Mouse (Mus musculus): ENCODE measurements around the gene Itih2. TPM values are rescaled to one million over a fixed set of nuclear protein-coding genes. Genes with fewer than 3 reads are reported as not detected.

Itih2 gene
- polyA plus RNA-seq, 2 experiments = 0.19 to 0.43 TPM

GRCm38 (mm10) chr2:10047758-10048436 is 83.3 kb downstream of the Itih2 start:
- Histone ChIP-seq H3K4me1 (ENCODE audit: control insufficient read depth, insufficient read depth, low read length) (peaks cover 6% of the 10 kb centered on the region), H3K9ac (ENCODE audit: low read depth, low read length, severe bottlenecking) (peak overlapping the region; percentile 83), H3K27ac (replicated peaks; ENCODE audit: low read depth, low read length) (peak overlapping the region; percentile 69), H3K36me3 (ENCODE audit: control insufficient read depth, insufficient read depth, low read length) (no peaks in the 10 kb centered on the region), H3K4me3 (replicated peaks; ENCODE audit: low read length) (peak overlapping the region; percentile 85), H3K9me3 (ENCODE audit: control insufficient read depth, low read length) (no peaks in the 10 kb centered on the region), H3K4me2 (replicated peaks; ENCODE audit: low read depth, low read length, severe bottlenecking) (peak overlapping the region; percentile 83), H3K27me3 (ENCODE audit: control insufficient read depth, insufficient read depth, low read length) (no peaks in the 10 kb centered on the region)
- DNase-seq (ENCODE audit: low spot score) (peak; percentile 14), ATAC-seq (ENCODE audit: low FRiP score, low read depth) (peak; percentile 54)
- under 1% methylated on average over 47 of the region's 47 CpGs for WGBS
- no peak for TF ChIP-seq POLR2A (IDR thresholded peaks at IDR 0.05; ENCODE audit: borderline replicate concordance, extremely low read depth, insufficient read depth, insufficient read length)

Other genes starting within 250 kb of the Itih2 start
- gene 9230102O04Rik, start 241.9 kb downstream of the Itih2 start, polyA plus RNA-seq (2012; rRNA removed) = not detected in 2 replicates
- not detected in 2 replicates for gene 9230102O04Rik, start 241.9 kb downstream of the Itih2 start, polyA plus RNA-seq (2014; fragmentation: Nextera tagmentation; extraction: Ambion mirVana)
- 6.4 and 6.9 TPM in 2 replicates for gene Gata3, start 241.4 kb downstream of the Itih2 start, polyA plus RNA-seq (2012; rRNA removed)
- 27.0 and 29.4 TPM in 2 replicates for gene Gata3, start 241.4 kb downstream of the Itih2 start, polyA plus RNA-seq (2014; fragmentation: Nextera tagmentation; extraction: Ambion mirVana)
- gene Taf3, start 82.8 kb downstream of the Itih2 start, polyA plus RNA-seq (2012; rRNA removed) = 8.4 and 9.2 TPM in 2 replicates
- gene Taf3, start 82.8 kb downstream of the Itih2 start, polyA plus RNA-seq (2014; fragmentation: Nextera tagmentation; extraction: Ambion mirVana) = 12.4 and 14.5 TPM in 2 replicates
- gene Atp5c1, start 50.9 kb downstream of the Itih2 start, polyA plus RNA-seq (2012; rRNA removed) = 320 and 334 TPM in 2 replicates
- gene Atp5c1, start 50.9 kb downstream of the Itih2 start, polyA plus RNA-seq (2014; fragmentation: Nextera tagmentation; extraction: Ambion mirVana) = 568 and 578 TPM in 2 replicates
- gene Kin, start 50.8 kb downstream of the Itih2 start, polyA plus RNA-seq (2012; rRNA removed) = 11.0 and 18.5 TPM in 2 replicates
- 25.3 and 27.4 TPM in 2 replicates for gene Kin, start 50.8 kb downstream of the Itih2 start, polyA plus RNA-seq (2014; fragmentation: Nextera tagmentation; extraction: Ambion mirVana)
- gene Itih5, start 22.2 kb upstream of the Itih2 start, polyA plus RNA-seq (2012; rRNA removed) = 12.2 and 13.5 TPM in 2 replicates
- gene Itih5, start 22.2 kb upstream of the Itih2 start, polyA plus RNA-seq (2014; fragmentation: Nextera tagmentation; extraction: Ambion mirVana) = 14.5 and 15.8 TPM in 2 replicates
- gene Sfmbt2, start 239.1 kb upstream of the Itih2 start, polyA plus RNA-seq (2012; rRNA removed) = 2.2 and 2.5 TPM in 2 replicates
- gene Sfmbt2, start 239.1 kb upstream of the Itih2 start, polyA plus RNA-seq (2014; fragmentation: Nextera tagmentation; extraction: Ambion mirVana) = 2.5 and 3.0 TPM in 2 replicates